Mouse (Mus musculus): ENCODE measurements around the gene Emilin1. TPM values are rescaled to one million over a fixed set of nuclear protein-coding genes. Genes with fewer than 3 reads are reported as not detected.

Emilin1 gene
- polyA plus RNA-seq, 1 experiment from 2014 or later = 61.8 TPM

GRCm38 (mm10) chr5:30920621-30921020 is 7.4 kb downstream of the Emilin1 start:
- H3K36me3 ChIP-seq = peaks cover 10% of the 10 kb centered on the region
- H3K9me3 ChIP-seq (replicated peaks) = no peaks in the 10 kb centered on the region
- DNase-seq (ENCODE audit: low spot score) = no peak
- peaks cover 43% of the 10 kb centered on the region for H3K27me3 ChIP-seq (ENCODE audit: low read depth, poor library complexity, severe bottlenecking)
- WGBS = 58% methylated on average over 19 of the region's 19 CpGs
- H3K27ac ChIP-seq (replicated peaks) = peak overlapping the region; percentile 10; the same call in 1 of the 2 replicates
- peaks cover 49% of the 10 kb centered on the region for H3K4me1 ChIP-seq
- peak overlapping the region; percentile 60 for H3K4me3 ChIP-seq

- Histone ChIP-seq H3K27me3 (ENCODE audit: low read depth, poor library complexity, severe bottlenecking) (peaks cover 43% of the 10 kb centered on the region), H3K4me3 (peak within 1 kb of the TSS; percentile 60), H3K27ac (replicated peaks) (peak within 1 kb of the TSS; percentile 82), H3K4me1 (peaks cover 41% of the 10 kb centered on the region), H3K9me3 (replicated peaks) (no peaks in the 10 kb centered on the region), H3K36me3 (peaks cover 10% of the 10 kb centered on the region)
- peak; percentile 95 for DNase-seq (ENCODE audit: low spot score)
- WGBS = 1% methylated on average over 40 of the region's 40 CpGs
Observed at GRCm38 (mm10) chr5:30921256-30922033, 8.2 kb downstream of the Emilin1 start, which contains the start of gene Khk. Gene Khk (plus strand): TSS chr5:30921431.

- Histone ChIP-seq H3K27me3 (ENCODE audit: low read depth, poor library complexity, severe bottlenecking) (peaks cover 43% of the 10 kb centered on the region), H3K4me3 (peak overlapping the region; percentile 60), H3K4me1 (peaks cover 36% of the 10 kb centered on the region), H3K9me3 (replicated peaks) (no peaks in the 10 kb centered on the region), H3K27ac (replicated peaks) (no peak overlapping the region), H3K36me3 (peaks cover 9% of the 10 kb centered on the region)
- WGBS = 77% methylated on average over 10 of the region's 10 CpGs
- DNase-seq (ENCODE audit: low spot score) = no peak
Observed at GRCm38 (mm10) chr5:30922581-30923041, 9.4 kb downstream of the Emilin1 start.

- WGBS = 92% methylated on average over 6 of the region's 6 CpGs
- DNase-seq (ENCODE audit: low spot score) = no peak
- H3K27me3 ChIP-seq (ENCODE audit: low read depth, poor library complexity, severe bottlenecking) = peaks cover 43% of the 10 kb centered on the region
- peaks cover 8% of the 10 kb centered on the region for H3K36me3 ChIP-seq
- no peak overlapping the region for H3K27ac ChIP-seq (replicated peaks)
- no peaks in the 10 kb centered on the region for H3K9me3 ChIP-seq (replicated peaks)
- H3K4me1 ChIP-seq = peaks cover 37% of the 10 kb centered on the region
- H3K4me3 ChIP-seq = no peak overlapping the region
Observed at GRCm38 (mm10) chr5:30923119-30923518, 9.9 kb downstream of the Emilin1 start.

GRCm38 (mm10) chr5:30924614-30925013 is 11.4 kb downstream of the Emilin1 start:
- H3K27me3 ChIP-seq (ENCODE audit: low read depth, poor library complexity, severe bottlenecking) = peaks cover 41% of the 10 kb centered on the region
- 80% methylated on average over 8 of the region's 8 CpGs for WGBS
- H3K36me3 ChIP-seq = no peaks in the 10 kb centered on the region
- no peak for DNase-seq (ENCODE audit: low spot score)
- no peaks in the 10 kb centered on the region for H3K9me3 ChIP-seq (replicated peaks)
- H3K4me1 ChIP-seq = peaks cover 36% of the 10 kb centered on the region
- no peak overlapping the region for H3K27ac ChIP-seq (replicated peaks)
- no peak overlapping the region for H3K4me3 ChIP-seq

GRCm38 (mm10) chr5:30925217-30925616 is 12.0 kb downstream of the Emilin1 start:
- DNase-seq (ENCODE audit: low spot score) = no peak
- Histone ChIP-seq H3K9me3 (replicated peaks) (no peaks in the 10 kb centered on the region), H3K27me3 (ENCODE audit: low read depth, poor library complexity, severe bottlenecking) (peaks cover 35% of the 10 kb centered on the region), H3K4me1 (peaks cover 35% of the 10 kb centered on the region), H3K27ac (replicated peaks) (no peak overlapping the region), H3K36me3 (no peaks in the 10 kb centered on the region), H3K4me3 (no peak overlapping the region)
- 90% methylated on average over 5 of the region's 5 CpGs for WGBS

- no peak overlapping the region for H3K27ac ChIP-seq (replicated peaks)
- H3K27me3 ChIP-seq (ENCODE audit: low read depth, poor library complexity, severe bottlenecking) = peaks cover 29% of the 10 kb centered on the region
- no peaks in the 10 kb centered on the region for H3K9me3 ChIP-seq (replicated peaks)
- H3K36me3 ChIP-seq = no peaks in the 10 kb centered on the region
- WGBS = 83% methylated on average over 2 of the region's 2 CpGs
- H3K4me3 ChIP-seq = no peak overlapping the region
- peaks cover 27% of the 10 kb centered on the region for H3K4me1 ChIP-seq
- no peak for DNase-seq (ENCODE audit: low spot score)
Observed at GRCm38 (mm10) chr5:30926073-30926472, 12.9 kb downstream of the Emilin1 start.

- 43% methylated on average over 7 of the region's 7 CpGs for WGBS
- no peak overlapping the region for H3K27ac ChIP-seq (replicated peaks)
- H3K4me3 ChIP-seq = peak overlapping the region; percentile 31; the same call in 1 of the 2 replicates
- DNase-seq (ENCODE audit: low spot score) = no peak
- H3K9me3 ChIP-seq (replicated peaks) = no peaks in the 10 kb centered on the region
- H3K27me3 ChIP-seq (ENCODE audit: low read depth, poor library complexity, severe bottlenecking) = peaks cover 21% of the 10 kb centered on the region
- H3K36me3 ChIP-seq = no peaks in the 10 kb centered on the region
- H3K4me1 ChIP-seq = peaks cover 7% of the 10 kb centered on the region; the same call in 1 of the 2 replicates
Observed at GRCm38 (mm10) chr5:30927945-30928529, 14.8 kb downstream of the Emilin1 start.

- peaks cover 3% of the 10 kb centered on the region; the same call in 1 of the 2 replicates for H3K27me3 ChIP-seq (ENCODE audit: low read depth, poor library complexity, severe bottlenecking)
- no peaks in the 10 kb centered on the region for H3K9me3 ChIP-seq (replicated peaks)
- 47% methylated on average over 4 of the region's 4 CpGs for WGBS
- H3K4me3 ChIP-seq = no peak overlapping the region
- H3K27ac ChIP-seq (replicated peaks) = no peak overlapping the region
- 0 out of 2 replicates have a peak, but pooled peaks cover 6% of the 10 kb centered on the region for H3K4me1 ChIP-seq
- H3K36me3 ChIP-seq = no peaks in the 10 kb centered on the region
- DNase-seq (ENCODE audit: low spot score) = peak; percentile 48
Observed at GRCm38 (mm10) chr5:30930121-30930520, 16.9 kb downstream of the Emilin1 start.

GRCm38 (mm10) chr5:30930846-30931245 is 17.6 kb downstream of the Emilin1 start:
- no peak for DNase-seq (ENCODE audit: low spot score)
- WGBS = 92% methylated on average over 6 of the region's 6 CpGs
- Histone ChIP-seq H3K36me3 (no peaks in the 10 kb centered on the region), H3K27ac (replicated peaks) (no peak overlapping the region), H3K27me3 (ENCODE audit: low read depth, poor library complexity, severe bottlenecking) (no peaks in the 10 kb centered on the region), H3K4me1 (0 out of 2 replicates have a peak, but pooled peaks cover 6% of the 10 kb centered on the region), H3K4me3 (no peak overlapping the region), H3K9me3 (replicated peaks) (no peaks in the 10 kb centered on the region)

GRCm38 (mm10) chr5:30931378-30931777 is 18.2 kb downstream of the Emilin1 start:
- WGBS = 89% methylated on average over 4 of the region's 4 CpGs
- DNase-seq (ENCODE audit: low spot score) = no peak
- H3K9me3 ChIP-seq (replicated peaks) = no peaks in the 10 kb centered on the region

GRCm38 (mm10) chr5:30933705-30934104 is 20.5 kb downstream of the Emilin1 start:
- 68% methylated on average over 5 of the region's 5 CpGs for WGBS
- DNase-seq (ENCODE audit: low spot score) = no peak
- Histone ChIP-seq H3K36me3 (no peaks in the 10 kb centered on the region), H3K27me3 (ENCODE audit: low read depth, poor library complexity, severe bottlenecking) (no peaks in the 10 kb centered on the region), H3K4me1 (no peaks in the 10 kb centered on the region), H3K4me3 (no peak overlapping the region), H3K27ac (replicated peaks) (no peak overlapping the region), H3K9me3 (replicated peaks) (no peaks in the 10 kb centered on the region)

More at GRCm38 (mm10) chr5:30931378-30931777, 18.2 kb downstream of the Emilin1 start:
- H3K27me3 ChIP-seq (ENCODE audit: low read depth, poor library complexity, severe bottlenecking) = no peaks in the 10 kb centered on the region
- H3K27ac ChIP-seq (replicated peaks) = no peak overlapping the region
- H3K4me1 ChIP-seq = 0 out of 2 replicates have a peak, but pooled peaks cover 6% of the 10 kb centered on the region
- H3K36me3 ChIP-seq = no peaks in the 10 kb centered on the region
- no peak overlapping the region for H3K4me3 ChIP-seq

Measured in midbrain, embryonic 10.5 days (tissue).